Mouse (Mus musculus): ENCODE measurements at regions not wholly inside any gene's neighbourhood (a gene's known extent, or its start where the extent isn't known, plus 50 kb on each side); places are given as distances from the start of the nearest gene placed in this dataset.

DNA sequence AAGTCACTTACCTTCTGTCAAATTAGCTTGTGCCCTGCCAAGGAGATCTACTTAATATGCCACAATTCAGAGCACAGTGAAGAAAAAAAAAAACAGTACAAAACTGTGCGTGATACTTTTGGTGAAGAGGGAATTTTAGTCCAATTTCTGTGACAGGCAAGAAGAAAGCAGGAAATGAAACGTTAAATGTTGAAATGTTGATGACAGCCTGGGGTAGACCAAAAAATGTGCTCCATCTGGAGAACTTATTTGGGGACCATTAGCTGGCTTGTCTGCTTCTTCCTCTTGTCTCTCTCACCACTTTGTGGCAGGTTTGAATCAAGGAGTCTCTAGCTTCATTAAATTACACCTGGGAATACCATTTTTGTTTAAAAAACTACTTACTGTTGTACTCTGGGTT lies 163.3 kb upstream of the Mctp2 start:
- H3ac ChIP-seq (ENCODE audit: control insufficient read depth, insufficient read length, low read depth): no peak overlapping the region
- TF ChIP-seq MYOD1 (IDR thresholded peaks at IDR 0.05; ENCODE audit: control insufficient read depth, insufficient read length, low read depth): no peak
- TF ChIP-seq MYOG (IDR thresholded peaks at IDR 0.05; ENCODE audit: control insufficient read depth, extremely low read depth, insufficient read length): no peak
- TF ChIP-seq CEBPB (IDR thresholded peaks at IDR 0.05; ENCODE audit: low read depth): no peak
- no peak for TF ChIP-seq CTCF (IDR thresholded peaks at IDR 0.05; ENCODE audit: control insufficient read depth, insufficient read depth, insufficient read length)
- TF ChIP-seq MAX (IDR thresholded peaks at IDR 0.05): no peak
- TF ChIP-seq USF1 (IDR thresholded peaks at IDR 0.05; ENCODE audit: low read depth): no peak
- no peak for TF ChIP-seq FOSL1 (IDR thresholded peaks at IDR 0.05; ENCODE audit: insufficient read depth, low read length, poor library complexity, severe bottlenecking)
- H3K79me2 ChIP-seq (ENCODE audit: control insufficient read depth, insufficient read depth): no peaks in the 10 kb centered on the region
- H3K27me3 ChIP-seq (ENCODE audit: control insufficient read depth, insufficient read depth, insufficient read length): no peaks in the 10 kb centered on the region
- H3K36me3 ChIP-seq (ENCODE audit: control insufficient read depth, insufficient read depth): no peaks in the 10 kb centered on the region
- H3K4me3 ChIP-seq (ENCODE audit: insufficient read depth, poor library complexity, severe bottlenecking): no peak overlapping the region
- H3K79me3 ChIP-seq (ENCODE audit: low read depth): no peaks in the 10 kb centered on the region

DNA sequence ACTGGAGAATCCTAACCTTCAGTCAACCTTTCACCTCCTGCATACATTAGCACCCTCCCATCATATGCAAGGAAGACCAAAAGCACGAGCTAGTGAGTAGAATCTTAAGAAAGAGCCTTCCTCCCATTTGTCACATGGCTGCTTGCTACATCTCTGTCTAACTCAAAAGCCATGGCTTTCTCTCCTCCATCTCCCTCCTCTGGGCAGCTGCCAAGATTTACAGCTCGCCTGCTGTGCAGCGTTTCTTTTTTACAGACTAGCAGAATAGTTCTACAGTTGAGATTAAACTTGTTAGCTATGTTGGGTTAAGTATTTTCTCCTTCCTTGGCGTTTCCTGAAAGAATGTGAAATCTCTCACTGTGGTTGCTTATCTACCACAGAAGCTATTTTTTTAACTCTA lies 168.3 kb upstream of the Mctp2 start:
- no peaks in the 10 kb centered on the region for H3K36me3 ChIP-seq (ENCODE audit: control insufficient read depth, insufficient read depth)
- H3ac ChIP-seq (ENCODE audit: control insufficient read depth, insufficient read length, low read depth): no peak overlapping the region
- no peaks in the 10 kb centered on the region for H3K27me3 ChIP-seq (ENCODE audit: control insufficient read depth, insufficient read depth, insufficient read length)
- no peaks in the 10 kb centered on the region for H3K79me3 ChIP-seq (ENCODE audit: low read depth)
- H3K4me3 ChIP-seq (ENCODE audit: insufficient read depth, poor library complexity, severe bottlenecking): no peak overlapping the region
- H3K79me2 ChIP-seq (ENCODE audit: control insufficient read depth, insufficient read depth): no peaks in the 10 kb centered on the region
- no peak for TF ChIP-seq USF1 (IDR thresholded peaks at IDR 0.05; ENCODE audit: low read depth)

DNA sequence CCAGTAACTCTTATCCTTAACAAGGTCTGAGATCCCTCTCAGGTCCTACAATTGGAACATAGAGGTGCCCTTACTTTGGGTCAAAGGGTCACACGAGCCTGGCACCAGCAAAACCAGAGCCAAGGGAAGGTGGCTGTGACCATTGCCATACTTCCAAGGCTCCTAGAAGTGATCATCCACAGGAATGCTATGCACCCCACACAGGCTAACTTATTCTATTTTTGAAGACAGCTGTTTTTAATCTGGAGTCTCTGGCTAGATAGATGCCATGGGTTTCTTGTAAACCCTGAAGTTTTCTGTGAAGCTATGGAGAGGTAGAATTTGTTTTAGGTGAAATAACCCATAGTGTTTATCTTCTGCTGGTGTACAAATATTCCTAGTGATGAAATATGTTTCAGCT lies 172.5 kb upstream of the Mctp2 start:
- no peak for TF ChIP-seq CTCF (IDR thresholded peaks at IDR 0.05; ENCODE audit: control insufficient read depth, insufficient read depth, insufficient read length)
- no peak for TF ChIP-seq MYOG (IDR thresholded peaks at IDR 0.05; ENCODE audit: control insufficient read depth, extremely low read depth, insufficient read length)
- no peak for TF ChIP-seq FOSL1 (IDR thresholded peaks at IDR 0.05; ENCODE audit: insufficient read depth, low read length, poor library complexity, severe bottlenecking)
- no peak for TF ChIP-seq MYOD1 (IDR thresholded peaks at IDR 0.05; ENCODE audit: control insufficient read depth, insufficient read length, low read depth)
- TF ChIP-seq MAX (IDR thresholded peaks at IDR 0.05): no peak
- no peak for TF ChIP-seq CEBPB (IDR thresholded peaks at IDR 0.05; ENCODE audit: low read depth)
- TF ChIP-seq USF1 (IDR thresholded peaks at IDR 0.05; ENCODE audit: low read depth): no peak
- no peak overlapping the region for H3K4me3 ChIP-seq (ENCODE audit: insufficient read depth, poor library complexity, severe bottlenecking)
- H3K79me2 ChIP-seq (ENCODE audit: control insufficient read depth, insufficient read depth): no peaks in the 10 kb centered on the region
- H3K36me3 ChIP-seq (ENCODE audit: control insufficient read depth, insufficient read depth): no peaks in the 10 kb centered on the region
- H3K27me3 ChIP-seq (ENCODE audit: control insufficient read depth, insufficient read depth, insufficient read length): no peaks in the 10 kb centered on the region
- no peaks in the 10 kb centered on the region for H3K79me3 ChIP-seq (ENCODE audit: low read depth)
- H3ac ChIP-seq (ENCODE audit: control insufficient read depth, insufficient read length, low read depth): no peak overlapping the region

DNA sequence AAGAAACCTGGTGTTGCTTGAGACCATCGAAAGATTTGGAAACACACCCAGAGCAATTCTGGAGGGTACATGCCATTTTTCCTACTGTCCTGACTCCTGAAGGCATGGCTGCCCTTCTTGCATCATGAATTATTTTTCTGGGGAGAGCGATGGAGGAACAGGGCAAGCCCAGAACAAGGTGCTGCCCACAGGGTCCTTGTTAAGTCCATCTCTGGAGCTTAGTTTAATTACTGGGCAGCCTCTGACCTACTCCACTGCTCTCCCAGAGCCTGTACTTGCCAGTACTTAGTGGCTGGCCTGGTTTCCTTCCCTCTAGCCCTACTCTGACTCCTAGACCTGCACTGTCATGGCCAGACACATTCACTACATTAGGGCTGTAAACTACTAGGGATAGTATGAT lies 174.9 kb upstream of the Mctp2 start:
- no peak for TF ChIP-seq CEBPB (IDR thresholded peaks at IDR 0.05; ENCODE audit: low read depth)
- no peak for TF ChIP-seq FOSL1 (IDR thresholded peaks at IDR 0.05; ENCODE audit: insufficient read depth, low read length, poor library complexity, severe bottlenecking)
- no peak for TF ChIP-seq CTCF (IDR thresholded peaks at IDR 0.05; ENCODE audit: control insufficient read depth, insufficient read depth, insufficient read length)
- TF ChIP-seq MYOG (IDR thresholded peaks at IDR 0.05; ENCODE audit: control insufficient read depth, extremely low read depth, insufficient read length): no peak
- TF ChIP-seq MYOD1 (IDR thresholded peaks at IDR 0.05; ENCODE audit: control insufficient read depth, insufficient read length, low read depth): no peak
- no peak for TF ChIP-seq USF1 (IDR thresholded peaks at IDR 0.05; ENCODE audit: low read depth)
- no peak for TF ChIP-seq MAX (IDR thresholded peaks at IDR 0.05)
- Histone ChIP-seq H3K4me3 (ENCODE audit: insufficient read depth, poor library complexity, severe bottlenecking) (no peak overlapping the region), H3K27me3 (ENCODE audit: control insufficient read depth, insufficient read depth, insufficient read length) (no peaks in the 10 kb centered on the region), H3K36me3 (ENCODE audit: control insufficient read depth, insufficient read depth) (no peaks in the 10 kb centered on the region), H3K79me2 (ENCODE audit: control insufficient read depth, insufficient read depth) (no peaks in the 10 kb centered on the region), H3ac (ENCODE audit: control insufficient read depth, insufficient read length, low read depth) (no peak overlapping the region), H3K79me3 (ENCODE audit: low read depth) (no peaks in the 10 kb centered on the region)

DNA sequence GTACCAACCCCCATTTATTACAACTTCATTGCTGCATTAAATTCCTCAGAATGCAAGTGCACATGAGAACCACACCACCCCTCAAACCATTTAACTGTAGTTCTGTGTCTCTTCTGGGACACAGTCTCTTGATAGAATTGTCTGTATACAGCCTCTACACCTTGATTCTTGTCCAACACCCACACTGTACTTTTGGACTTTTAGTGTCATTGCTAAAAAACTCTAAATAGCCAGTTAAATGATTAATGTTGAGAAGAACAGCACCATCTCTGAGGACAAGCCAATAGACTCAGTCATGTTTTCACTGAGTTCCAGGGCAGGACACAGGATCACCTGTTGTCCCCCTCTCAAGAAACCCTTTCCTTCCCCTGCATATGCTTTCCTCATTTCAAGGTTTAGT lies 183.8 kb upstream of the Mctp2 start:
- H3K79me2 ChIP-seq (ENCODE audit: control insufficient read depth, insufficient read depth): no peaks in the 10 kb centered on the region

DNA sequence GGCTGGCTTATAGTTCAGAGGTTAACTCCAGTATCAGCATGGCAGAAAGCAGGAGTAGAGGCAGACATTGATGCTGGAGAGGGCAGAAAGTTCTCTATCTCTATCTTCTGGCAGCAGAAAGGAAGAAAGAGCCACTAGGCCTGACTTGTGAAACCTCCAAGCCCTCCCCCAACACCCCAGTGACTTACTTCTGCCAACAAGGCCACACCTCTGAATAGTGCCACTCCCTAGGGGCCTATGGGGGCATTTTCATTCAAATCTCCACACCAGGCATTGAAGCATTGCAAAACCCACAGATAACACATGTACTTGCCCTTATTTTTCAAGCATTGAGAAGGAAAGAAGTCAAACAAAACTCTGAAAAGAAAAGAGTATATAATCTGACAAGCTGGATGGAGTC lies 186.9 kb upstream of the Mctp2 start:
- H3K27me3 ChIP-seq (ENCODE audit: control insufficient read depth, insufficient read depth, insufficient read length): no peaks in the 10 kb centered on the region
- no peak for TF ChIP-seq MYOG (IDR thresholded peaks at IDR 0.05; ENCODE audit: control insufficient read depth, extremely low read depth, insufficient read length)
- no peak for TF ChIP-seq CTCF (IDR thresholded peaks at IDR 0.05; ENCODE audit: control insufficient read depth, insufficient read depth, insufficient read length)
- TF ChIP-seq CEBPB (IDR thresholded peaks at IDR 0.05; ENCODE audit: low read depth): no peak
- no peak for TF ChIP-seq MYOD1 (IDR thresholded peaks at IDR 0.05; ENCODE audit: control insufficient read depth, insufficient read length, low read depth)
- TF ChIP-seq USF1 (IDR thresholded peaks at IDR 0.05; ENCODE audit: low read depth): no peak
- no peaks in the 10 kb centered on the region for H3K79me2 ChIP-seq (ENCODE audit: control insufficient read depth, insufficient read depth)
- no peaks in the 10 kb centered on the region for H3K79me3 ChIP-seq (ENCODE audit: low read depth)
- no peaks in the 10 kb centered on the region for H3K36me3 ChIP-seq (ENCODE audit: control insufficient read depth, insufficient read depth)
- no peak overlapping the region for H3ac ChIP-seq (ENCODE audit: control insufficient read depth, insufficient read length, low read depth)
- no peak overlapping the region for H3K4me3 ChIP-seq (ENCODE audit: insufficient read depth, poor library complexity, severe bottlenecking)

More for the DNA sequence above, 183.8 kb upstream of the Mctp2 start:
- Histone ChIP-seq H3K4me3 (ENCODE audit: insufficient read depth, poor library complexity, severe bottlenecking) (no peak overlapping the region), H3K27me3 (ENCODE audit: control insufficient read depth, insufficient read depth, insufficient read length) (no peaks in the 10 kb centered on the region), H3K36me3 (ENCODE audit: control insufficient read depth, insufficient read depth) (no peaks in the 10 kb centered on the region), H3ac (ENCODE audit: control insufficient read depth, insufficient read length, low read depth) (no peak overlapping the region), H3K79me3 (ENCODE audit: low read depth) (no peaks in the 10 kb centered on the region)
- TF ChIP-seq MYOG (IDR thresholded peaks at IDR 0.05; ENCODE audit: control insufficient read depth, extremely low read depth, insufficient read length): no peak
- TF ChIP-seq MAX (IDR thresholded peaks at IDR 0.05): no peak
- no peak for TF ChIP-seq CTCF (IDR thresholded peaks at IDR 0.05; ENCODE audit: control insufficient read depth, insufficient read depth, insufficient read length)
- TF ChIP-seq FOSL1 (IDR thresholded peaks at IDR 0.05; ENCODE audit: insufficient read depth, low read length, poor library complexity, severe bottlenecking): no peak
- TF ChIP-seq MYOD1 (IDR thresholded peaks at IDR 0.05; ENCODE audit: control insufficient read depth, insufficient read length, low read depth): no peak
- TF ChIP-seq CEBPB (IDR thresholded peaks at IDR 0.05; ENCODE audit: low read depth): no peak
- TF ChIP-seq USF1 (IDR thresholded peaks at IDR 0.05; ENCODE audit: low read depth): no peak
